Mouse (Mus musculus) thymus, adult 2 months (tissue): Measurements from ENCODE around the gene Dclk1. TPM values are rescaled to one million over a fixed set of nuclear protein-coding genes. Genes with fewer than 3 reads are reported as not detected.

Experiments
- DNase-seq: peaks from one replicate; pipeline ENCODE4 v3.0.0; 2021
- H3K27ac ChIP-seq: fragments of 200-500 bp; 2 replicates; pipeline ENCODE4 v1.5.1; 2012; ENCODE audit warnings: low read length, control low read depth; ENCODE audit not compliant: control insufficient read depth, insufficient read depth
- H3K27me3 ChIP-seq: fragments of 200-500 bp; 2 replicates; pipeline ENCODE4 v1.6.1; 2012; ENCODE audit warnings: mild to moderate bottlenecking, low read length, moderate library complexity, mixed read lengths; ENCODE audit not compliant: control insufficient read depth, insufficient read depth
- H3K36me3 ChIP-seq: fragments of 200-500 bp; 2 replicates; pipeline ENCODE4 v1.6.1; 2012; ENCODE audit warnings: mild to moderate bottlenecking, low read length, moderate library complexity; ENCODE audit not compliant: control insufficient read depth, insufficient read depth
- H3K4me1 ChIP-seq: fragments of 200-500 bp; replicated peaks from 2 replicates; pipeline ENCODE4 v1.6.1; 2012; ENCODE audit warnings: low read length; ENCODE audit not compliant: control insufficient read depth, insufficient read depth
- H3K4me3 ChIP-seq: fragments of 200-500 bp; 2 replicates; pipeline ENCODE4 v1.5.1; 2012; ENCODE audit warnings: mild to moderate bottlenecking, low read length, control low read depth, moderate library complexity; ENCODE audit not compliant: control insufficient read depth, insufficient read depth
- CTCF ChIP-seq: fragments of 200-500 bp; IDR thresholded peaks from 2 replicates; pipeline ENCODE4 v1.5.1; 2012; ENCODE audit warnings: mild to moderate bottlenecking, control low read depth, low read length, moderate library complexity, borderline replicate concordance; ENCODE audit not compliant: control insufficient read depth, poor library complexity, insufficient read depth; ENCODE audit errors: extremely low read depth
- POLR2A ChIP-seq: fragments of 200-500 bp; IDR thresholded peaks from 2 replicates; pipeline ENCODE4 v1.6.1; 2012; ENCODE audit warnings: mild to moderate bottlenecking, low read length, control low read depth, moderate library complexity; ENCODE audit not compliant: control insufficient read depth, poor library complexity, insufficient read depth; ENCODE audit errors: extremely low read depth
- WGBS: fragments of 180-500 bp; shearing (Covaris S2); methylation state at CpG from one replicate; pipeline ENCODE4 v1.1.7; 2018; 5-methylcytosine and 5-hydroxymethylcytosine counted together
- polyA plus RNA-seq: library from polyadenylated mRNA; depleted of rRNA; stranded (reverse); fragments of >200 nt; gene quantifications from 2 replicates; pipeline ENCODE4 v1.2.3, GENCODE M21; 2012

Dclk1 gene
- polyA plus RNA-seq, 1 experiment = 1.6 TPM

- no peak for DNase-seq
- 97% methylated on average over 2 of the region's 2 CpGs for WGBS
- Histone ChIP-seq H3K27ac (no peak overlapping the region), H3K27me3 (no peaks in the 10 kb centered on the region), H3K36me3 (no peaks in the 10 kb centered on the region), H3K4me3 (no peak overlapping the region), H3K4me1 (no peaks in the 10 kb centered on the region)
- TF ChIP-seq POLR2A (no peak), CTCF (no peak)
Measured at GRCm38 (mm10) chr3:55206413-55206812, 35.8 kb upstream of the Dclk1 start.

GRCm38 (mm10) chr3:55207665-55208064 lies 34.5 kb upstream of the Dclk1 start:
- TF ChIP-seq CTCF = no peak
- no peak for TF ChIP-seq POLR2A
- WGBS = 81% methylated on average over 6 of the region's 6 CpGs

DNA sequence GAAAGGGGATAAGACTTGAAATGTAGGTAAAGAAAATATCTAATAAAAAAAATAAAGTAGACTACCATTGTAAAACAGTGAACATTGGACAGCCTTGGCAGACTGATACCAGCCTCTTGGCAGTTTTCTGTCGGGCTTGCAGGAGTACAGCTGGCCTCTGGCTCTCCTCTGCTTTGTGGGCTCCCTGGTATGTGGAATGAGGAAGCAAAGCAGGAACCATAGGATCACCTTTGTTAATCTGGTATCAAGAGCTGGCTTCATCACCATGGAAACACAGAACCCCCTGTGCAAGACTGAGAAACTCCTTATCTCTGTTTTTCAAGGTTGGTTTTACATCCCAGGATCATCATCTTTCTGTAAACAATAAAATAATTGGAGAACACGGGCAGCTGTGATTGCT lies 29.9 kb upstream of the Dclk1 start:
- WGBS = 35% methylated on average over 2 of the region's 2 CpGs

More at GRCm38 (mm10) chr3:55207665-55208064, 34.5 kb upstream of the Dclk1 start:
- Histone ChIP-seq H3K27ac (no peak overlapping the region), H3K4me3 (no peak overlapping the region), H3K4me1 (no peaks in the 10 kb centered on the region), H3K27me3 (no peaks in the 10 kb centered on the region), H3K36me3 (no peaks in the 10 kb centered on the region)
- DNase-seq = no peak

GRCm38 (mm10) chr3:55213785-55214184 lies 28.4 kb upstream of the Dclk1 start:
- Histone ChIP-seq H3K4me1 (no peaks in the 10 kb centered on the region), H3K36me3 (no peaks in the 10 kb centered on the region), H3K27me3 (no peaks in the 10 kb centered on the region), H3K4me3 (no peak overlapping the region), H3K27ac (no peak overlapping the region)
- no peak for DNase-seq
- WGBS = 83% methylated on average over 4 of the region's 4 CpGs
- TF ChIP-seq POLR2A = no peak
- TF ChIP-seq CTCF = no peak

More for the DNA sequence above, 29.9 kb upstream of the Dclk1 start:
- H3K4me3 ChIP-seq = no peak overlapping the region
- no peak overlapping the region for H3K27ac ChIP-seq
- no peaks in the 10 kb centered on the region for H3K27me3 ChIP-seq
- H3K4me1 ChIP-seq = no peaks in the 10 kb centered on the region
- no peak for TF ChIP-seq POLR2A
- no peak for TF ChIP-seq CTCF
- no peak for DNase-seq
- H3K36me3 ChIP-seq = no peaks in the 10 kb centered on the region

GRCm38 (mm10) chr3:55214413-55214812 lies 27.8 kb upstream of the Dclk1 start:
- no peak overlapping the region for H3K27ac ChIP-seq
- DNase-seq = no peak
- WGBS = 80% methylated on average over 6 of the region's 6 CpGs
- no peaks in the 10 kb centered on the region for H3K27me3 ChIP-seq
- no peak overlapping the region for H3K4me3 ChIP-seq
- TF ChIP-seq CTCF = no peak
- no peak for TF ChIP-seq POLR2A
- no peaks in the 10 kb centered on the region for H3K4me1 ChIP-seq
- no peaks in the 10 kb centered on the region for H3K36me3 ChIP-seq

GRCm38 (mm10) chr3:55222502-55222901 lies 19.7 kb upstream of the Dclk1 start:
- no peaks in the 10 kb centered on the region for H3K36me3 ChIP-seq
- no peak overlapping the region for H3K27ac ChIP-seq
- no peak overlapping the region for H3K4me3 ChIP-seq
- DNase-seq = no peak
- H3K4me1 ChIP-seq = no peaks in the 10 kb centered on the region
- 91% methylated on average over 2 of the region's 2 CpGs for WGBS
- no peaks in the 10 kb centered on the region for H3K27me3 ChIP-seq
- no peak for TF ChIP-seq CTCF
- no peak for TF ChIP-seq POLR2A

DNA sequence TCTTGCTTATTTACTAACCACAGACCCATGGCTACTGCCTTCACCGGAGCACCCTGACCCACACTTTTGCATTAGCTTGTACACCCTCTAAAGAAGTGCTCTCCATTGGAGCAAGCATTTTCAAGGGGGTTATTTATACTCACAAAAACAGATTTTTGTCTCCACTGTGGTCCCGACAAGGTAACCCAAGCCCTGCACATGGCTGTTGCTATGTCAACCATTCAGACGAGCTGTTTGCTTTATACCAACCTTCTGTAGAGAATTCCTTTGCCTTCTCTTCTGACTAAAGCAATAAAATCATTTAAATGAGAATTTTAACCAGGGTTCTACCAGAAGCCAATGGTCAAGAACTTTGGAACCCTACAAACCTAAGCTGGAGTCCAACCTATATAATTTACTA lies 18.3 kb upstream of the Dclk1 start:
- no peaks in the 10 kb centered on the region for H3K4me1 ChIP-seq
- TF ChIP-seq CTCF = no peak
- TF ChIP-seq POLR2A = no peak
- H3K27me3 ChIP-seq = no peaks in the 10 kb centered on the region
- no peak overlapping the region for H3K4me3 ChIP-seq
- DNase-seq = no peak
- 90% methylated on average over 3 of the region's 3 CpGs for WGBS
- H3K27ac ChIP-seq = no peak overlapping the region
- H3K36me3 ChIP-seq = no peaks in the 10 kb centered on the region
